Mouse (Mus musculus) testis, adult 2 months (tissue): ENCODE data around the gene Cela3a. TPM values are rescaled to one million over a fixed set of nuclear protein-coding genes. Genes with fewer than 3 reads are reported as not detected.

ENCODE experiments used
- H3K27ac ChIP-seq: fragments of 200-500 bp; 2 replicates; pipeline ENCODE4 v1.5.1; 2012; ENCODE audit warnings: low read depth, low read length; ENCODE audit not compliant: control insufficient read depth, insufficient read depth
- H3K27me3 ChIP-seq: fragments of 200-500 bp; 2 replicates; pipeline ENCODE4 v1.6.1; 2012; ENCODE audit warnings: mild to moderate bottlenecking, low read length, moderate library complexity; ENCODE audit not compliant: control insufficient read depth, insufficient read depth
- H3K36me3 ChIP-seq: fragments of 200-500 bp; 2 replicates; pipeline ENCODE4 v1.6.1; 2012; ENCODE audit warnings: mild to moderate bottlenecking, low read length; ENCODE audit not compliant: control insufficient read depth, insufficient read depth
- H3K4me1 ChIP-seq: fragments of 200-500 bp; 2 replicates; pipeline ENCODE4 v1.6.1; 2012; ENCODE audit warnings: low read length; ENCODE audit not compliant: control insufficient read depth, insufficient read depth
- H3K4me3 ChIP-seq: fragments of 200-500 bp; 2 replicates; pipeline ENCODE4 v1.5.1; 2012; ENCODE audit warnings: low read depth, mild to moderate bottlenecking, low read length, moderate library complexity, mixed read lengths; ENCODE audit not compliant: control insufficient read depth
- CTCF ChIP-seq: fragments of 200-500 bp; IDR thresholded peaks from 2 replicates; pipeline ENCODE4 v1.5.1; 2012; ENCODE audit warnings: low read depth, mild to moderate bottlenecking, inconsistent platforms, low read length, moderate library complexity; ENCODE audit not compliant: control insufficient read depth, insufficient read depth, insufficient replicate concordance
- POLR2A ChIP-seq: fragments of 200-500 bp; IDR thresholded peaks from 2 replicates; pipeline ENCODE4 v1.6.1; 2012; ENCODE audit warnings: low read depth, mild to moderate bottlenecking, inconsistent platforms, low read length, moderate library complexity; ENCODE audit not compliant: control insufficient read depth
- polyA plus RNA-seq: library from polyadenylated mRNA; depleted of rRNA; stranded (reverse); fragments of >200 nt; gene quantifications from 2 replicates; pipeline ENCODE4 v1.2.3, GENCODE M21; 2012; rRNA removed

Cela3a gene
- polyA plus RNA-seq, 1 experiment = not detected

GRCm38 (mm10) chr4:137360996-137361395 is 48.6 kb downstream of the Cela3a start:
- no peaks in the 10 kb centered on the region for H3K36me3 ChIP-seq
- no peak overlapping the region for H3K4me3 ChIP-seq
- TF ChIP-seq CTCF (no peak), POLR2A (no peak)
- no peaks in the 10 kb centered on the region for H3K27me3 ChIP-seq
- H3K27ac ChIP-seq = peak overlapping the region; percentile 15; the same call in 1 of the 2 replicates
- H3K4me1 ChIP-seq = peaks cover 11% of the 10 kb centered on the region

DNA sequence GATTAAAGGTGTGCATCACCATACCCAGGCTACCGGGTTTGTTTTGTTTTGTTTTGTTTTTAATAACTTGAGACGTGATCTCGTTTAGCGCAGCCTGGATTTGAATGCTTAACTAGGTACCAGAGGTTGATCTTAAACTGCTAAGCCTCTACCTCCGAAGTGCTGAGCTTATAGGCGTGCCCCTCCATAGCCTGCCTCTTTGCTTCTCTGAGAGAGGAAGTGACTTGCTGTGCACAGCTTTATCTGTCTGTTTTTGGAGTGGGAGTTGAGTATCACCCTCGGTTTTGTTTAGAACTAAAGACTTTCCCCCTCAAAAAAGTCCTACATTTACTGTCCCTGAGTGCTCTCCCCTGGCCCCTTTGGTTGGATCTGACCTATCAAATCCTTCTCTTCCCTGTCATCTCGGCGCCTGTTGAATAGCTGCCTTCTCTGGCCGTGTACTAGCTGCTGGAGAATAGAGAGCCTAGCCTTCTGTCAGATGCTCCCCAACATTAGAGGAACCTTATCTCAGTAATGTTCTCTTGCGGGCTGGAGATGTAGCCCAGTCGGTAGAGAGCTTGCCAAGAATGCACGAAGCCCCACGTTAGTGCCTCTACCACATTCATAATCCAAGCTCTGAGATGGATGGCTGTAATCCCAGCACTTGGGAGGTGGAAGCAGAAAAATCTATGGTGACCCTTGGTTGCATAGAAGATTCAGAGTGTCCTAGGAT is 51.1 kb downstream of the Cela3a start:
- Histone ChIP-seq H3K27ac (peak overlapping the region; percentile 86), H3K4me1 (peaks cover 11% of the 10 kb centered on the region), H3K27me3 (no peaks in the 10 kb centered on the region), H3K36me3 (no peaks in the 10 kb centered on the region), H3K4me3 (no peak overlapping the region; the same call in 1 of the 2 replicates)
- TF ChIP-seq POLR2A = no peak
- no peak for TF ChIP-seq CTCF

DNA sequence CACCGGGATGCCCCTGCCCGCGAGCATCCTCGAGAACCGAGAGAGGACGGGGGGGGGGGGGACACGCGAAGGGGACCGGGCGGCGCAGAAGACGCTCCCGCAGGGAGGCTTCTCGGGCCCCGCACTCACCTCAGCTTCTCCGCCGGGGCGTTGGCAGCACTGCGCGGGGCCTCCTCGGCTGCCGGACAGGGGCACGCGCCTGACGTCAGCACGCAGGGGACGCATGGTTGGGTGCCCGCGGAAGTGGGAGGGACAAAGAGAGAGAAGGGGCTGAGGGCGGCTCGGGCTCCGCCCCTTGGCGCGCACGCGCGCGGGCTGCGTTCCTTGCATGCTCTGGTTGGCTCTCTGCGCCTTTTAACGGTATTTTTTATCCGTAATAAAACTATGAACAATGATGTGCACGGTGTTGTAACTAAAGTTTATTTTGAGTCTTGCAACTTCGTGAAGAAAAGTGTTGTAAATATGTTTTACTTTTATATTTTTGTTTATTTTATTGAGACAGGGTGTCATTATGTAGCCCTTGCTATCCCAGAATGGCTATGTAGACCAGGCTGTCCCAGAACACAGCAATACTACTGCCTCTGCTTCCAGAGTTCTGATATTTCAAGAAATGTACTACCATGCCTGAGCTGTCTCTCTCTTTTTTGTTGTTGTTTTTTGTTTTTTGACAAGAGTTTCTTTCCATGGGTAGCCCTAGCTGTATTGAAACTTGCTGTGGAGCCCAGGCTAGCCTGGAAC is 51.9 kb downstream of the Cela3a start, which contains the start of gene Cdc42:
Gene Cdc42, minus strand, starts transcription at position 204 of the 738 bp plus-strand sequence.
- no peaks in the 10 kb centered on the region for H3K36me3 ChIP-seq
- peak within 1 kb of the TSS; percentile 86 for H3K27ac ChIP-seq
- peaks cover 11% of the 10 kb centered on the region for H3K4me1 ChIP-seq
- H3K4me3 ChIP-seq = peak within 1 kb of the TSS; percentile 94
- no peak; the same call in 1 of the 2 replicates for TF ChIP-seq CTCF
- TF ChIP-seq POLR2A = peak; percentile 95
- H3K27me3 ChIP-seq = no peaks in the 10 kb centered on the region

- Histone ChIP-seq H3K27me3 (no peaks in the 10 kb centered on the region), H3K27ac (peak overlapping the region; percentile 85), H3K4me3 (peak overlapping the region; percentile 94), H3K36me3 (no peaks in the 10 kb centered on the region), H3K4me1 (peaks cover 11% of the 10 kb centered on the region)
- 0 out of 2 replicates have a peak, but pooled peaks have one; percentile 28 for TF ChIP-seq POLR2A
- no peak for TF ChIP-seq CTCF
These were observed 52.7 kb downstream of the Cela3a start for GRCm38 (mm10) chr4:137356674-137357510.

Other genes starting within 250 kb of the Cela3a start
- 0.05 and 0.72 TPM in 2 replicates for gene Wnt4, start 132.3 kb downstream of the Cela3a start, polyA plus RNA-seq
- 27.0 and 35.4 TPM in 2 replicates for gene Cdc42, start 52.1 kb downstream of the Cela3a start, polyA plus RNA-seq
- gene Cela3b, start 20.7 kb upstream of the Cela3a start, polyA plus RNA-seq = 2.8 and 3.3 TPM in 2 replicates
- 1,386 and 1,446 TPM in 2 replicates for gene 1700013G24Rik, start 43.5 kb upstream of the Cela3a start, polyA plus RNA-seq
- gene Hspg2, start 59.0 kb upstream of the Cela3a start, polyA plus RNA-seq = 6.0 and 7.4 TPM in 2 replicates
- gene Ldlrad2, start 164.8 kb upstream of the Cela3a start, polyA plus RNA-seq = 0.86 TPM in 1 of 2 replicates, not detected in the other
- gene Usp48, start 184.0 kb upstream of the Cela3a start, polyA plus RNA-seq = 39.6 and 42.1 TPM in 2 replicates